Mouse (Mus musculus) ES-Bruce4 (cell line): ENCODE results near the gene Spdef.

Experiments used
- CTCF ChIP-seq: IDR thresholded peaks from one replicate; pipeline ENCODE4 v1.8.1; 2011; ENCODE audit warnings: low read depth, low read length
- EP300 ChIP-seq: IDR thresholded peaks from 2 replicates; pipeline ENCODE4 v1.6.1; 2011; ENCODE audit warnings: low read depth, low read length; ENCODE audit not compliant: insufficient read depth
- POLR2A ChIP-seq: IDR thresholded peaks from one replicate; pipeline ENCODE4 v1.8.1; 2011; ENCODE audit warnings: low read length; ENCODE audit not compliant: insufficient read depth

GRCm38 (mm10) chr17:27719663-27720062, 9.1 kb downstream of the Spdef start:
- TF ChIP-seq CTCF: no peak
- no peak for TF ChIP-seq POLR2A
- TF ChIP-seq EP300: no peak
